Mouse (Mus musculus): ENCODE data around the gene Cyp4f18. TPM values are rescaled to one million over a fixed set of nuclear protein-coding genes. Genes with fewer than 3 reads are reported as not detected.
"Not testable (repeated sequence)": the region's sequence is repeated elsewhere in the genome, so short reads cannot be mapped to it uniquely, and the experiment has no call there.

The Cyp4f18 gene
- total RNA-seq, 2 experiments from 2014 or later, result 0.69 to 2.7 TPM

DNA sequence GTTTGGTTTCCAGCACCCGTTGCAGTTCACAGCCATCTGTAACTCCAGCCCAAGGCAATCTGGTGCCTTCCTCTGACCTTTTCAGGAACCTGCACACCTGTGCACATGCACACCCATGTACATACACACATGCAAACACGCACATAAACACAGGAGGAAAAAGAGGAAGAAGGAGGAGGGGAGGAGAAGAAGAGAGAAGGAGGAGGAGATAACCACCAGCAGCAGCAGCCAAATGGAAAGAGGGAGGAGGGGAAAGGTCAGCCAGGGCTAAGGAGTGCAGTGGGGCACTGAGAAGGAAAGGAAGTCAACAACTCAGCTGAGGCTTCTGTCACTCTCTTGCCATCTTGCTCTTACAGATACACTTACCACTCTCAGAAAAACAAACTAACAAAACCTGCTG, 28.4 kb downstream of the Cyp4f18 start:
- peak; percentile 8 to 13 for DNase-seq

DNA sequence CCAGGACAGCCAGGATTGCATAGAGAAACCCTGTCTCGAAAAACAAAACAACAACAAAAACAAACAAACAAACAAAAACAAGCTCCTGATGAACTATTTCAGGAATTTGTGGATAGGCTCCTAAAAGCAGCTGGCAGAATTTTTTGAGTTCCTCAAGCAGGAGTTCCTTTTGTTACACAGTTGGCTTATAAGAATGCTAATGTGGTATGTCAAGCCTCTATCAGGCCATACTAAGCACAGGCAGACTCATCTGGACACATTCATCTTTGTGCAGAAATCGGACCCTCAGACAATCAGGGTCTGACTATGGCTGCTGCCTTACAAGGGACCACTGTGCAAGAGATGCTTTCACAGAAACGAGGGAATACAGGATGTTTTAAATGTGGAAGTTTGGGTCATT, 35.2 kb downstream of the Cyp4f18 start:
- no peak for DNase-seq

DNA sequence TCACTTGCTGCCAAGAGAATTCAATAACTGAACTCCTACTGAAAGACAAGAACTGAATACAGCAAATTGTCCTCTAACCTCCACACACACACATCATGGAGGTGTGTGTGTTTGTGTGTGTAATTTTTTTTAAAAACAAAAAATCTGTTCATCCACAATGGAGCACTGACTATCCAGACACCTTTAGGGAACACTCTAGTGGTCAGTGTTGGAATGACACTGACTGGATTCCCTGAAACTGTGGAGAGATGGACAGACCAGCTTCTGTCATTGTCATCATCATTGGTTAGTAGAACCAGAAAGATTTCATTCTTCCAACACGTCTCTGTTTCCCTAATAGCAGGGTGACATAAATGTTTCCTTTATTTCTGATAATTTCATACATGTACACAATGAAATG, 37.5 kb downstream of the Cyp4f18 start:
- DNase-seq, result peak; percentile 23 to 55

DNA sequence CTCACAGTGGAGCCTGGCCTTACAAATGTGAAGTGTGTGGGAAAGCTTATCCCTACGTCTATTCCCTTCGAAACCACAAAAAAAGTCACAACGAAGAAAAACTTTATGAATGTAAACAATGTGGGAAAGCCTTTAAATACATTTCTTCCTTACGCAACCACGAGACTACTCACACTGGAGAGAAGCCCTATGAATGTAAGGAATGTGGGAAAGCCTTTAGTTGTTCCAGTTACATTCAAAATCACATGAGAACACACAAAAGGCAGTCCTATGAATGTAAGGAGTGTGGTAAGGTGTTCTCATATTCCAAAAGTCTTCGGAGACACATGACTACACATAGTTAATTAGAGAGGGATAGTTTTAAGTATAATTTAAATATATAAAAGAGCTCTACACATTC, 40.8 kb downstream of the Cyp4f18 start:
- no peak for DNase-seq

DNA sequence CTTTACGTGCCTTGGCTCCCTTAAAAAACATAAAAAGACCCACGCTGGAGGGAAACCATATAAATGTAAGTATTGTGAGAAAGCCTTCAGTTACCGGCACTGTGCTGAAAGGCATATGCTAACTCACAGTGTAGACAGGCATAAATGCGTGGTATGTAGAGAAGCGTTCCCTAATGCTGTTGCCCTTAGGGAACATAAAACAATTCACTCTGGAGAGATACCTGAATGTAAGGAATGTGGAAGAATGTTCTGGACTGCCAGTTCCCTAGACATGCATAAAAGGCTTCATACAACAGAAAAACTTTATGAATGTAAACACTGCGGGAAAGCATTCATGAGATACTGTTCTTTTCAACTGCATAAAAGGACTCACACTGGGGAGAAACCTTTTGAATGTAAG, 41.3 kb downstream of the Cyp4f18 start:
- no peak for DNase-seq

DNA sequence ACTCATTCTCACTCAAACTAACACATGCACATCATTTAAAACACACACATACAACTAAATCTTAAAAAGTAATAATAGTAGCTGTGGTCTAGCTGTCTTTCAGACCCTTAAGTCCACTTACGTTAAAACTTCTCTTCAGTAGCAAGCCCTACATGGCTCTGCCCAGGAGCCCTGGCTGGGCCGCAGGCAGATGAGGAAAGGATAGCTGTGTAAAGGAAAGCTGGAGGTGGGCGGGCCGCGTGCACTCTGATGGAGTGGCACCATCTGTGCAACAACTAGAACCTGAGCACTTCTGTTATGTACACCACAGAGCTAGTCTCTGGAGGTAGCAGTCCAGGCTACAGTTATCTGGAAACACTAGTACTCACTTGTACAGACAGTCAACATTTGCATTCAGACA, 42.2 kb downstream of the Cyp4f18 start:
- no peak for DNase-seq

DNA sequence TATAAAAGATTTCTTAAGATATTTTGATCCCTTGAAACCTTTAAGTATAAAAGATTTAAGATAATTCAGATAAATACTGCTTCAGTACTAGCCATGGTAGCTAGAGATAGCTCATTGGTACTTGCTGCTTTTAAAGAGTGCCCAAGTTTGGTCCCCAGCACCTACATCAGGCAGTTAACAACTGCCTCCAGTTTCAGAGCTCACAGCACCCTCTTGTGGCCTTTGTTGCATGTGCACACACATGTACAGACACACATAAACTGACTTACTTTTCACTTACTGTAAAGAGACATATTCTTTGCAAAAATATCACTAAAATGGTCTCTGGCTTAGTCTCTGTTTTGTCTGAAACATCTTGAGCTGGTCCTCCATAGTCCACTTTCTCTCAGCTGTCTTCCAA, 43.0 kb downstream of the Cyp4f18 start:
- no peak for DNase-seq

DNA sequence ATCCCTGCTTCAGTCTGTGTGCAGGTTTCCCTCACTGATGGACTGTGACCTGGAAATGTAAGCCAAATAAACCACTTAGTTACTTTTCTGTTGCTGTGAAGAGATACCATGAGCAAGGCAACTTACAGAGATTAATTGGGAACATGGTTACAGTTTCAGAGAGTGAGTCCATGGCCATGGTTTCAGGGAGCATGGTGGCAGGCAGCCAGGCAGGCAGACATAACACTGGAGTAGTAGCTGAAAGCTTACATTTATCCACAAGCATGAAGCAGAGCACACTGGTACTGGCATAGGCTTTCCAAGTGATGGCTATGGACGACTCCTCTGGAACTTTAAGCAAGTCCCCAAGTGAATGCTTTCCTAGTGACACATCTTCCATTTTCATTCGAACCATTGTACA, 44.3 kb downstream of the Cyp4f18 start:
- DNase-seq, result no peak

DNA sequence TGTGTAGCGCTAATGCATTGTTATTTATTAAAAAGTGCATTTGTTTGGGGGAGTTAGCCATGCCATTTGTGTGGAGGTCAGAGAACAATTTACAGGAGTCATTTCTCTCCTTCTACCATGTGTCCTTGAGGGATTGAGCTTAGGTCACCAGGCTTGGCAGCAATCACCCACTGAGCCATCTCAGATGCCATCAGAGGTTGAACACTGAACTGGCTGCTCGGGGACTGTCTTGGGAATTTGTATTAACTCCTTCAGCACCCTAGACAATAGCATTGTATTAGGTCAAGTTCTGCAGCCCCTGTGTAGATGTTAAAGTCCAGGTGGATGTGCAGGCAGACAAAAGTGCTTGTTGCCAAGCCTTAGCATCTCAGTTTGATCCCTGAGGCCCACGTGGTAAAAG, 45.4 kb downstream of the Cyp4f18 start:
- no peak for DNase-seq

DNA sequence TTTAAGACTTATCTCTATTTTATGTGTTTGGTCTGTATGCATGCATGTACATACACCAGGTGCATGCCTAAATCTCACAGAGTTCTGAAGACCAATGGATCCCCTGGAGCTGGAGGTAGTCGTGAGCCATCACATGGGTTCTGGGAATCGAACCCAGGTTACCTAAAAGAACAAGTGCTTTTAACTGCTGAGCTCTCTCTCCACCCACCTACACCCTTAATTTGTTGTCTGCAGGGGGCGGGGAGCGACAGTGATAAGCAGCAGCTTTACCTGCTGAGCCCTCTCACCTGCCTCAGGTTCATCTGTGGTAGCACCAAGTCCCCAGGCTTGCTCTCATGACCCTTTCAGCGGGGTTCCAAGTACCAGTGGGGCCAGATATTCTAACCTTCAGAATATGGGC, 47.6 kb downstream of the Cyp4f18 start:
- DNase-seq, result no peak

DNA sequence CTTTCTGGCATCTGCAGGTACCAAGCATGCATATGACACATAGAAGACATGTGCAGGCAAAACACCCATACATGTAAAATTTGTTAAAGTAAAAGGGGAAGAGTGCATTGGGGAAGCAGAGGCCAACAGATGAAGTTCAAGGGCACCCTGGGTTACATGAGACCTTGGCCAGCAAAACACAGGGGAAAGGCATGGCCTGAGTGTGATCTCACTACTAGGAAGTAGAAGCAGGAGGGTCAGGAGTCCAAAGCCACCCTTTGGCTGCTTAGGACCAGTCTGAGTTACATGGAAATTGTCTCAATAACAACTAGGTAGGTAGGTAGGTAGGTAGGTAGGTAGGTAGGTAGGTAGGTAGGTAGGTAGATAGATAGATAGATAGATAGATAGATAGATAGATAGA, 48.9 kb downstream of the Cyp4f18 start:
- no peak for DNase-seq

DNA sequence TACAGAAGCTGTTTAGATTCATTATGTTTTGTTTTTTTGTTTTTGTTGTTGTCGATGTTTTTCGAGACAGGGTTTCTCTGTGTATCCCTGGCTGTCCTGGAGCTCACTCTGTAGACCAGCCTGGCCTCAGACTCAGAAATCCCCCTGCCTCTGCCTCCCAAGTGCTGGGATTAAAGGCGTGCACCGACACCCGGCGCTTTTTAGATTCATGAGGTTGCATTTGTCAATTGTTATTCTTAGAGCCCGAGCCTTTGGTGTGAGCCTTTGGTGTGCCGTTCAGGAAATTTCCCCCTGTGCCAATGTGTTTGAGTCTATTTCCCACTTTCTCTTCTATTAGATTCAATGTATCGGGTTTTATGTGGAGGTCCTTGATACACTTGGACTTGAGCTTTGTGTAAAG, 54.8 kb downstream of the Cyp4f18 start:
- no peak for DNase-seq

DNA sequence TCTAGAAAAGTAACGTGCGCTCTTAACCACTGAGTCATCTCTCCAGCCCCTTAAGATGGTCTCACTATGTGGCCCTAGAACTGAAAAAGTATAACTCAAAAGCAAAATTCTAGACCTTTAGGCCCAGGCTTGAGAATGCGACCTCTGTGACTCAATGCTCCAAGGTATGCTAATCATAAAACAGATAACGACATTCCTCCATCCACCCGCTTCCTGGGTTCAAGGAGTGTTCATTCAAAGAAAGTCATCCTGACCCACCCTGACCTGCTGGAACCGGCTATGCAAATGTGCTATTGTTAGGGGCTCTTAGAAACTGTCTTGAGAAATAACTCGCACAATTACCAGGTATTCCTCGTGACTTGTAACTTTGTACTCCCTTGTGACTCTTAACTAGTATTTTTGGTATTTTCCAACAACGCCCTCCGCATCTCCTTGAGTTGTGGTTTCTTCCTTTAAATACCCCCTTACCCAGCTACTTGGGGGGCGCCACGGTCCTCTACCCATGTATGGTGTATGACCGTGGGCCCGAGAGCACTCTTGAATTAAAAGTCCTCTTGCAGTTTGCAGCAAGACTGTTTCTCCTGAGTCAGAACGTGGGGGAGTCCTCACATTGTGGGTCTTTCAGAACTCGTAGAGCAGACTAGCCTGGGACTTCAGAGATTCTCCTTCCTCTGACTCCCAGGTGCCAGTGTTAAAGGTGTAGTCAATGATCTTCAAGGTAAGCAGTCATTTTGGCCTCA, 56.3 kb downstream of the Cyp4f18 start:
- DNase-seq, result not testable (repeated sequence)

DNA sequence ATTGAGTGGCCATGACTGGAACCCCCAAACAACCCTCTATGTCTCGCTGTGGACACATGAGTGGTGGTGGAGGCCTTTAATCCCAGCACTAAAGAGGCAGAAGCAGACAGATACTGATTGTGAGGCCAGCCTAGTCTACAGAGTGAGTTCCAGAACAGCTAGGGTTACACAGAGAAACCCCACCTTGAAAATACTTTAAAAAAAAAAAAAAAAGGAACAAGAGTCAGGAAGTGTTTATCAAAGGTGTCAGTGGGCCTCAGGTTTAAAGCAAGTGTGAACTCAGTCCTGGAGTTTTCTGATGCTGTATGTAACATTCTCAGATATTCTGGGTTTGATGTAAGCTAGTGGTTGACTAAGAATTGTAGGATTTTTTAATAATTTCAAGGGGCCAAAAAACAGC, 56.9 kb downstream of the Cyp4f18 start:
- DNase-seq, result no peak

DNA sequence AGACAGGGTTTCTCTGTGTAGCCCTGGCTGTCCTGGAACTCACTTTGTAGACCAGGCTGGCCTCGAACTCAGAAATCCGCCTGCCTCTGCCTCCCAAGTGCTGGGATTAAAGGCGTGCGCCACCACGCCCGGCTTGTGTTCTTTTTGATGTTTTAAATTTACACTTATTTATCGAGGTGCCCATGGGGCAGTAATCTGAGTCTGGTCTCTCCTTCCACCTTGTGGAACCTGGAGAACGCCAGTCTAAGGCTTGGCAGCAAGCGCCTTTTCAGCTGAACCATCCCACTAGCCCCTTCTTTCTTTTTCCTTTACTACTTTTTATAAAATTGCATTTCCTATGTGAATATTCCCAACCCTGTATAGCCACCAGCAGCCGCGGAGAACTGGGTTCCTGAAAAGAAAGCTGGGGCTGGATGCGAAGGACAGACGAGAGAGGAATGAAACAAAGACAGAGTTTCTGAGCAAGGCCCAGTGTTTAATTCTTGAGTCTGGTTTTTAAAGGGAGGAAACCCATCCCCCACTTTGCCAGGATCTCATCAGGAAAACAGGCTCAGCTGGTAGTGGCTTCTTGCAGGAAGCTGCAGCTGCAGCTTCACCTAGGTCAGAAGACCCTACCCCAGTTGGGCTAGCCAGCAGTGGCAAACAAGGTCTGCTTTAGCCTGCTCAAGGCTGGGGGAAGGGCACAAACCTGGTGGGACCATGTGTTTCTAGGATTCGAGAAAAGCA, 57.8 kb downstream of the Cyp4f18 start:
- peak in 1 of 2 experiments; percentile 44 for DNase-seq

DNA sequence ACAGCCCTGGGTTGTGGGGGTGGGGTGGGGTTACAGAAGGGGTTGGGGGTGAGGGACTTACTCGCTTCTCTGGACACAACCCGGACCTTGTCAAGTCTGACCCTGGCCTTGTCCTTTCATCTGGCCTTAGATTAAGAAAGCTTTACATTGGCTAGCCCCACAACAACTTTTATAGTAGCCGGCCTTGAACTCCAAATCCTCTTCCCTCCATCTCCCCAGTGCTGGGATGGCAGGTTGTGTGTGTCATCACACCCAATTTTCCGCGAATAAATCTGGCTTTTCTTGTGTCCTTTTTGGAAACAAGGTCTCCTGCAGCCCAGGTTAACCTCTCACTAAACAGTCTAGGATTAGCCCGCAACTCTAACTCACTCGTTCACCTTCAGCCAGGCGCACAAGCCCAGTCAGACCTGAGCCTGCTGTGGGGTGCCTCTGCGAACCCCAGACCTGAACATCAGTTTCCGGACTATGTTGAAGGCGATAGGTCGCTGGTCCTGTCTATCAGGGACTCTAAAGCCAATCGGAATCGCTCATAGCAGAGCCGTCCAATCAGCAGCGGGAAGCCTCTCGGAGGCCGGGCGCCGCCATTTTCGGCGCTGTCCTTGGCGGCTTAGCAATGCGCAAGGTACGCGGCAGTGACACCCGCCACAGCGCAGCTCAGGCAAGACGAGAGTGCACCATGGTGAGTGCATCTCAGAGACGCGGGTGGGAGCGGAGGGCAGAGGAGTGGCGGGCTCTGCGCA, 58.8 kb downstream of the Cyp4f18 start, which contains the start of gene Zfp961:
TSS of gene Zfp961 (plus strand) at position 557 of the 740 bp plus-strand sequence.
- peak; percentile 99 to 100 for DNase-seq

DNA sequence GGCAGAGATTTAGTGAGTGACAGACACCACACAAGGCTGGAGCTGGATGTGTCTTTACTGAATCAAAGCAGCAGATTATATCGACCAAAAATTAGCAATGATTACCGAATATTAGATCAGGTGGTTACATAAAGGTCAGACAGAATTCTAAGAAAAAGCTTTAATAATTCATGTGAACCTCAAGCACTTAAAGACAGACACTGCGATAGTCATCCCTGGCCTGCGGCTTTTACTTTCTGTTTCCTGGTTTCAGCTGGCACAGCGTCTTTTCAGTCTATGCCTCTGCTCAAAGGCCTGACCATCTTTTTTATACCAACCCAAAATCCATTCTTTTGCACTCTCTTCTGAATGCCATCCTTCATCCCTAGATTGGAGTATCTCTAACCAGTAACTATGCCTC, 60.8 kb downstream of the Cyp4f18 start:
- DNase-seq, result no peak

DNA sequence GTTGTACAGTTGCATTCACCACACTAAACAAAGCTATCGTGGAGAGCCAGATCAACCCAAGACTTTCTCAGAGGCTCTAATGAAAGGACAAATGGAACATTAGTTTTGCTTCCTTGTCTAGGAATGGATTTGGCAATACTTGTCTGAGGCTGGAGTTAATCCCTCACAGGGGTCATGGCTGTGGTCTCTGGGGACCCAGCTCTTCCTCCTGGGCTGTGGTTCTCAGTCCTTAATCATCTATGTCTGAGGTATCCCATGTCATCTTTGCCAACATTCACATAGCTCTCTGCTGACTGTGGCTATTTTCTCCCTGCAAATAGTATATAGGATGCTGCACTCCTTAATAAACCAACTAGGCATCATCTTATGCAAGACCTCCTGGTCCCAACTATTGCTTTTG, 67.7 kb downstream of the Cyp4f18 start:
- DNase-seq, result no peak

DNA sequence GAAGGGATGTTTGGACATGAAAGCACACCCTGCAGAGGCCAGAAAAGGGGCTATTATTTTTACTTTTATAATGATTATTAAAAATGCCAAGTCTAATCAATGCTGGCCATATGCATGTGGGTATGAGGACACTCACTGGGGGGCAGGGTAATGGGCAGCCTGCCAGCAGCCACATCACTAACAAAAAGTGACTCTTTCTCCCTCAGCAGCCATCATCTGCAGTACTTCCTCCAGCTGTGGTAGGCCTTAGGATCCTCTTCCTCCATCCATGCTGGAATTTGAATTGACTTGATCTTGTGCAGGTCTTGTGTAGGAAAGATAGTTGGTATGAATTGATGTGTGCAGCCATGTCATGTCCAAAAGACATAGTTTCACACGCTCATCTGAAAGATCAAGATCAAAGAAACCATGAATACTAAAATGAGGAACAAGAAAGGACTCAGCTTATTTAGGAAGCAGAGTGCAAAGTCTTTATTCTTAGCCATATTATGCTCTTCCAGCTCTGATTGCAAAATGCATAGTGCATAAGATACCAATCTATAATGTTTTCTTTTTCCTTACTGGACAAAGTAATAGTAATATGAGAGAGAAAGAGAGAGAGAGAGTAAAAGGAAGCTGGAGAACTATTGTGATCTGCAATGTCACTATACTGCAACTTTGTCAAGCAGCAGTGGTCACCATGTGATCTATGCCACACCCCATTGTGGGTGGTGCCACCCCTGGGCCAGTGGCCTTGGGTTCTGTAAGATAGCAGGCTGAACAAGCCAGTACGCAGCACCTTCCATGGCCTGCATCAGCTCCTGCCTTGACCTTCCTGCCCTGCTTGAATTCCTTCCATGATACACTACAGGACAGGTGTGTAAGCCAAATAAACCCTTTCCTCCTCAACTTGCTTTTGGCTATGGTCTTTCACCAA, 68.9 kb downstream of the Cyp4f18 start:
- DNase-seq, result no peak
